Mouse (Mus musculus) myocyte (in vitro differentiated cells): ENCODE results near the gene Ybx2. TPM values are rescaled to one million over a fixed set of nuclear protein-coding genes. Genes with fewer than 3 reads are reported as not detected.

Source experiments
- H3K27me3 ChIP-seq: one replicate; pipeline ENCODE4 v1.6.1; 2011; ENCODE audit not compliant: control insufficient read depth, insufficient read depth, insufficient read length
- H3K36me3 ChIP-seq: one replicate; pipeline ENCODE4 v1.6.1; 2011; ENCODE audit not compliant: control insufficient read depth, insufficient read depth
- H3K4me2 ChIP-seq: one replicate; pipeline ENCODE4 v1.6.1; 2011; ENCODE audit warnings: low read depth, control low read depth
- H3K4me3 ChIP-seq: one replicate; pipeline ENCODE4 v1.5.1; 2011; ENCODE audit warnings: mild to moderate bottlenecking, control low read depth, moderate library complexity
- H3K79me2 ChIP-seq: one replicate; pipeline ENCODE4 v1.6.1; 2011; ENCODE audit not compliant: control insufficient read depth, insufficient read depth
- H3ac ChIP-seq: one replicate; pipeline ENCODE4 v1.6.1; 2011; ENCODE audit not compliant: control insufficient read depth, insufficient read length
- CEBPB ChIP-seq: IDR thresholded peaks from 2 replicates; pipeline ENCODE4 v1.6.1; 2011; ENCODE audit warnings: mild to moderate bottlenecking, moderate library complexity; ENCODE audit not compliant: poor library complexity, insufficient read depth, severe bottlenecking
- E2F4 ChIP-seq: IDR thresholded peaks from one replicate; pipeline ENCODE4 v1.6.1; 2011; ENCODE audit warnings: mild to moderate bottlenecking, control low read depth, moderate library complexity; ENCODE audit not compliant: insufficient read depth
- MAX ChIP-seq: IDR thresholded peaks from one replicate; pipeline ENCODE4 v1.6.1; 2011; ENCODE audit warnings: low read depth, mild to moderate bottlenecking, control low read depth
- MYOD1 ChIP-seq, 3 experiments: IDR thresholded peaks; one replicate each; pipeline ENCODE4 v1.6.1; 2011; ENCODE audit warnings: control low read depth in 2 of 3, low read depth in 2 of 3, mild to moderate bottlenecking in 2 of 3, moderate library complexity in 1 of 3; ENCODE audit not compliant: insufficient read length in 2 of 3, control insufficient read depth in 1 of 3
- MYOG ChIP-seq, 3 experiments: IDR thresholded peaks; one replicate each; pipeline ENCODE4 v1.6.1; 2011; ENCODE audit warnings: control low read depth in 2 of 3, low read depth in 2 of 3, mild to moderate bottlenecking in 2 of 3; ENCODE audit not compliant: insufficient read length in 2 of 3, control insufficient read depth in 1 of 3, insufficient read depth in 1 of 3
- POLR2A ChIP-seq: IDR thresholded peaks from one replicate; pipeline ENCODE4 v1.6.1; 2011; ENCODE audit warnings: low read depth, mild to moderate bottlenecking, control low read depth, moderate library complexity; ENCODE audit not compliant: insufficient read length
- POLR2AphosphoS2 ChIP-seq: IDR thresholded peaks from one replicate; pipeline ENCODE4 v1.6.1; 2011; ENCODE audit warnings: low read depth, control low read depth; ENCODE audit not compliant: insufficient read length
- REST ChIP-seq: IDR thresholded peaks from one replicate; pipeline ENCODE4 v1.6.1; 2011; ENCODE audit warnings: mild to moderate bottlenecking, control low read depth, moderate library complexity; ENCODE audit not compliant: insufficient read depth, insufficient read length
- SRF ChIP-seq: IDR thresholded peaks from one replicate; pipeline ENCODE4 v1.6.1; 2011; ENCODE audit warnings: low read depth; ENCODE audit not compliant: control insufficient read depth, insufficient read length
- TCF12 ChIP-seq: IDR thresholded peaks from one replicate; pipeline ENCODE4 v1.6.1; 2011; ENCODE audit warnings: mild to moderate bottlenecking, control low read depth; ENCODE audit not compliant: poor library complexity, insufficient read depth, severe bottlenecking
- TCF3 ChIP-seq: IDR thresholded peaks from one replicate; pipeline ENCODE4 v1.6.1; 2011; ENCODE audit warnings: low read depth, control low read depth; ENCODE audit not compliant: insufficient read length
- USF1 ChIP-seq: IDR thresholded peaks from one replicate; pipeline ENCODE4 v1.6.1; 2011; ENCODE audit warnings: low read depth, mild to moderate bottlenecking, control low read depth, moderate library complexity
- polyA plus RNA-seq: library from polyadenylated mRNA; unstranded; fragments of >200 nt; fragmentation: generic; extraction: Trizol; gene quantifications from one replicate; pipeline ENCODE4 v1.2.1, GENCODE M21; 2012; ENCODE audit warnings: missing spikeins

The Ybx2 gene
- polyA plus RNA-seq, 1 experiment = 0.12 TPM

- no peaks in the 10 kb centered on the region for H3K79me2 ChIP-seq
- H3K36me3 ChIP-seq = no peaks in the 10 kb centered on the region
- H3K27me3 ChIP-seq = peaks cover 13% of the 10 kb centered on the region
- no peak overlapping the region for H3K4me3 ChIP-seq
- no peak overlapping the region for H3ac ChIP-seq
- no peak overlapping the region for H3K4me2 ChIP-seq
- TF ChIP-seq E2F4 (no peak), CEBPB (no peak), POLR2A (no peak), TCF3 (no peak), SRF (no peak), POLR2AphosphoS2 (no peak), MYOG (IDR thresholded peaks at IDR 0.05; ENCODE audit: control insufficient read depth in 1 of 3, insufficient read depth in 1 of 3, insufficient read length in 2 of 3, low read depth in 2 of 3) (no peak), TCF12 (no peak), USF1 (no peak)
Measured at GRCm38 (mm10) chr11:69931769-69932168, 3.8 kb upstream of the Ybx2 start.

- H3K36me3 ChIP-seq = no peaks in the 10 kb centered on the region
- no peak overlapping the region for H3K4me2 ChIP-seq
- H3ac ChIP-seq = no peak overlapping the region
- H3K4me3 ChIP-seq = no peak overlapping the region
- peaks cover 17% of the 10 kb centered on the region for H3K27me3 ChIP-seq
- no peak for TF ChIP-seq TCF3
- no peak for TF ChIP-seq E2F4
- no peak for TF ChIP-seq POLR2AphosphoS2
- TF ChIP-seq TCF12 = no peak
- no peak for TF ChIP-seq MYOG (IDR thresholded peaks at IDR 0.05; ENCODE audit: control insufficient read depth in 1 of 3, insufficient read depth in 1 of 3, insufficient read length in 2 of 3, low read depth in 2 of 3)
- no peak for TF ChIP-seq MYOD1 (IDR thresholded peaks at IDR 0.05; ENCODE audit: control insufficient read depth in 1 of 3, insufficient read length in 2 of 3, low read depth in 2 of 3)
- TF ChIP-seq POLR2A = no peak
- TF ChIP-seq MAX = no peak
- TF ChIP-seq REST = no peak
- TF ChIP-seq SRF = no peak
- no peak for TF ChIP-seq CEBPB
- no peak for TF ChIP-seq USF1
- H3K79me2 ChIP-seq = no peaks in the 10 kb centered on the region
Measured at GRCm38 (mm10) chr11:69932254-69932653, 3.3 kb upstream of the Ybx2 start.

GRCm38 (mm10) chr11:69933066-69933465, 2.5 kb upstream of the Ybx2 start:
- Histone ChIP-seq H3K36me3 (no peaks in the 10 kb centered on the region), H3K4me3 (no peak overlapping the region), H3ac (no peak overlapping the region), H3K4me2 (no peak overlapping the region), H3K79me2 (no peaks in the 10 kb centered on the region), H3K27me3 (peaks cover 26% of the 10 kb centered on the region)
- TF ChIP-seq REST = no peak
- TF ChIP-seq MAX = no peak
- TF ChIP-seq E2F4 = no peak
- no peak for TF ChIP-seq TCF3
- TF ChIP-seq POLR2A = no peak
- no peak for TF ChIP-seq CEBPB
- no peak for TF ChIP-seq MYOD1 (IDR thresholded peaks at IDR 0.05; ENCODE audit: control insufficient read depth in 1 of 3, insufficient read length in 2 of 3, low read depth in 2 of 3)
- no peak for TF ChIP-seq MYOG (IDR thresholded peaks at IDR 0.05; ENCODE audit: control insufficient read depth in 1 of 3, insufficient read depth in 1 of 3, insufficient read length in 2 of 3, low read depth in 2 of 3)
- no peak for TF ChIP-seq TCF12
- TF ChIP-seq POLR2AphosphoS2 = no peak
- TF ChIP-seq USF1 = no peak

- Histone ChIP-seq H3ac (no peak overlapping the region), H3K4me2 (peak overlapping the region; percentile 90), H3K27me3 (peaks cover 35% of the 10 kb centered on the region), H3K79me2 (no peaks in the 10 kb centered on the region), H3K36me3 (no peaks in the 10 kb centered on the region), H3K4me3 (no peak overlapping the region)
- TF ChIP-seq E2F4 = peak; percentile 27
- no peak for TF ChIP-seq MYOG (IDR thresholded peaks at IDR 0.05; ENCODE audit: control insufficient read depth in 1 of 3, insufficient read depth in 1 of 3, insufficient read length in 2 of 3, low read depth in 2 of 3)
Measured at GRCm38 (mm10) chr11:69934169-69934568, 1.4 kb upstream of the Ybx2 start.

- H3ac ChIP-seq = no peak overlapping the region
- H3K4me3 ChIP-seq = no peak overlapping the region
- no peaks in the 10 kb centered on the region for H3K36me3 ChIP-seq
- TF ChIP-seq CEBPB (no peak), POLR2A (no peak), TCF12 (no peak), MYOG (IDR thresholded peaks at IDR 0.05; ENCODE audit: control insufficient read depth in 1 of 3, insufficient read depth in 1 of 3, insufficient read length in 2 of 3, low read depth in 2 of 3) (no peak), USF1 (no peak), TCF3 (no peak), MYOD1 (IDR thresholded peaks at IDR 0.05; ENCODE audit: control insufficient read depth in 1 of 3, insufficient read length in 2 of 3, low read depth in 2 of 3) (no peak), REST (no peak), MAX (no peak), POLR2AphosphoS2 (no peak), SRF (no peak), E2F4 (no peak)
- H3K4me2 ChIP-seq = peak overlapping the region; percentile 90
- no peaks in the 10 kb centered on the region for H3K79me2 ChIP-seq
- peaks cover 41% of the 10 kb centered on the region for H3K27me3 ChIP-seq
Measured at GRCm38 (mm10) chr11:69934681-69935080, 915 bp upstream of the Ybx2 start.
